Mouse (Mus musculus) lung, embryonic 15.5 days (tissue): ENCODE measurements at regions not wholly inside any gene's neighbourhood (a gene's known extent, or its start where the extent isn't known, plus 50 kb on each side); places are given as distances from the start of the nearest gene placed in this dataset.
A peak's percentile ranks its signal among the peaks of the same experiment; 100 is the strongest.

Source experiments
- ATAC-seq: fragments of 200-750 bp; cut with Nextera tagmentation; 2 replicates; pipeline ENCODE4 v1.8.0; 2017; ENCODE audit warnings: moderate number of reproducible peaks, borderline replicate concordance; ENCODE audit not compliant: low FRiP score, low TSS enrichment; ENCODE audit errors: extremely low read depth
- H3K27ac ChIP-seq: fragments of 300-500 bp; sonication (generic); 2 replicates; pipeline ENCODE4 v1.5.1; 2015; ENCODE audit warnings: moderate library complexity, mild to moderate bottlenecking, inconsistent platforms
- H3K27me3 ChIP-seq: fragments of 300-500 bp; sonication (generic); 2 replicates; pipeline ENCODE4 v1.6.1; 2015; ENCODE audit warnings: inconsistent platforms
- H3K36me3 ChIP-seq: fragments of 300-500 bp; sonication (generic); 2 replicates; pipeline ENCODE4 v1.6.1; 2015; ENCODE audit warnings: inconsistent platforms
- H3K4me1 ChIP-seq: fragments of 300-500 bp; sonication (generic); 2 replicates; pipeline ENCODE4 v1.6.1; 2015; ENCODE audit warnings: inconsistent platforms
- H3K4me2 ChIP-seq: fragments of 300-500 bp; sonication (generic); 2 replicates; pipeline ENCODE4 v1.6.1; 2015; ENCODE audit warnings: inconsistent platforms, mild to moderate bottlenecking, moderate library complexity
- H3K4me3 ChIP-seq: fragments of 300-500 bp; sonication (generic); 2 replicates; pipeline ENCODE4 v1.5.1; 2015; ENCODE audit warnings: mild to moderate bottlenecking, inconsistent platforms
- H3K9ac ChIP-seq: fragments of 300-500 bp; sonication (generic); 2 replicates; pipeline ENCODE4 v1.6.1; 2015; ENCODE audit warnings: inconsistent platforms
- H3K9me3 ChIP-seq: fragments of 300-500 bp; sonication (generic); 2 replicates; pipeline ENCODE4 v1.6.1; 2016; ENCODE audit warnings: inconsistent platforms
- WGBS: fragments of 180-500 bp; shearing (Covaris S2); methylation state at CpG from one replicate; pipeline ENCODE4 v1.1.7; 2015; 5-methylcytosine and 5-hydroxymethylcytosine counted together

GRCm38 (mm10) chr9:35328503-35328902, 60.8 kb downstream of the Rpusd4 start:
- no peak overlapping the region for H3K4me2 ChIP-seq
- H3K27me3 ChIP-seq: peaks cover 25% of the 10 kb centered on the region
- ATAC-seq: no peak
- WGBS: 31% methylated on average over 6 of the region's 6 CpGs
- H3K27ac ChIP-seq: no peak overlapping the region
- H3K9ac ChIP-seq: no peak overlapping the region
- no peaks in the 10 kb centered on the region for H3K36me3 ChIP-seq
- peaks cover 62% of the 10 kb centered on the region for H3K4me1 ChIP-seq
- no peak overlapping the region for H3K4me3 ChIP-seq
- H3K9me3 ChIP-seq: no peaks in the 10 kb centered on the region

GRCm38 (mm10) chr9:35330386-35330785, 62.7 kb downstream of the Rpusd4 start:
- Histone ChIP-seq H3K27me3 (peaks cover 30% of the 10 kb centered on the region), H3K36me3 (no peaks in the 10 kb centered on the region), H3K9ac (no peak overlapping the region), H3K27ac (peak overlapping the region; percentile 92), H3K9me3 (no peaks in the 10 kb centered on the region), H3K4me2 (no peak overlapping the region), H3K4me3 (no peak overlapping the region), H3K4me1 (peaks cover 68% of the 10 kb centered on the region)
- WGBS: 81% methylated on average over 2 of the region's 2 CpGs
- no peak for ATAC-seq

- Histone ChIP-seq H3K9me3 (no peaks in the 10 kb centered on the region), H3K27me3 (peaks cover 30% of the 10 kb centered on the region), H3K27ac (peak overlapping the region; percentile 92), H3K36me3 (no peaks in the 10 kb centered on the region), H3K4me2 (no peak overlapping the region), H3K4me1 (peaks cover 76% of the 10 kb centered on the region), H3K4me3 (no peak overlapping the region), H3K9ac (no peak overlapping the region)
- ATAC-seq: peak; percentile 17; the same call in 1 of the 2 replicates
- WGBS: 44% methylated on average over 7 of the region's 7 CpGs
Observed at GRCm38 (mm10) chr9:35331241-35331680, 63.6 kb downstream of the Rpusd4 start.

DNA sequence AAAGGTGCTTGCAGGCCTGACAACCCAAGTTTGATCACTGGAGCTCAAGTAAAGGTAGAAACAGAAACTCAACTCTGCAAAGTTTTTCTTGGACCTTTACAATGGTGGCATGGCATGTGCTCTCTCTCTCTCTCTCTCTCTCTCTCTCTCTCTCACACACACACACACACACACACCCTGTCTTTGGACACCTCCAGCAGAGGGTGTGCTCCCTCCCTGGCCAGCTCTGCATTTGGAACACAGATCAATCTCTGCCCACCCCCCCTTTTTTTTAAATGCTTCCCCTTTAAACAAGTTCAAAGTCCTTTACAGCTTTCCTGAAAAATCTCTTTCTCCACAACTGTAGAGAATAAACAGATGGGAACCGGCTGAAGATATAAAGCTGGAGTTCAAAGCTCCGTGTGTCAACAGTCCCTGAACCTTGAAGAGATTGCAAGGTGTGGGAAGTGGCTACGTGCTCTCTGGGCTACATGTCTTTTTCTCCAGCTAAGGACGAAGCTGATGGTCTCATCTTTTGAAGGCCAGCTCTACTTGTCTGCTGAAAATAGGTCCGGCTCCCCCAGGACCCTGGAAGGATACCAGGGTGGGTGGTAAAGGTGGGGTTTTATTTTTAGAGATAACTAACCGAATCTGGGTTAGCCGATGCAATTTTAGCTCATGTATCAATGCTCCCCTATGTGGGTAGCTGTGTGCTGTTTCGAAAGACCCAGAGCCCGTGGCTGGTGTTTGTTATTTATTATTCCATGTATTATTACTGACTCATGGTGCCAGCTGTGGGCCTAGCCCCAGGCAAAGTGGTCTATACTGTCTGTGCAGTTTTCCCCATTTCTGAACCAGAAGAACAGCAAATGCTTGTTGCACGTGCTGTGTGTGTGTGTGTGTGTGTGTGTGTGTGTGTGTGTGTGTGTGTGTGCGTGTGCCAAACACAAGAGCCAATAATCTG, 65.3 kb downstream of the Rpusd4 start:
- H3K4me3 ChIP-seq: no peak overlapping the region
- H3K27ac ChIP-seq: peak overlapping the region; percentile 92
- no peak overlapping the region for H3K4me2 ChIP-seq
- H3K4me1 ChIP-seq: peaks cover 82% of the 10 kb centered on the region
- no peak overlapping the region for H3K9ac ChIP-seq
- H3K27me3 ChIP-seq: peaks cover 26% of the 10 kb centered on the region
- no peaks in the 10 kb centered on the region for H3K36me3 ChIP-seq
- ATAC-seq: no peak
- H3K9me3 ChIP-seq: no peaks in the 10 kb centered on the region
- WGBS: 32% methylated on average over 11 of the region's 11 CpGs

GRCm38 (mm10) chr9:35333631-35334005, 66.0 kb downstream of the Rpusd4 start:
- Histone ChIP-seq H3K9me3 (no peaks in the 10 kb centered on the region), H3K4me1 (peaks cover 84% of the 10 kb centered on the region)
- 52% methylated on average over 8 of the region's 8 CpGs for WGBS

GRCm38 (mm10) chr9:35334536-35334935, 66.9 kb downstream of the Rpusd4 start:
- Histone ChIP-seq H3K4me2 (no peak overlapping the region), H3K9ac (no peak overlapping the region), H3K27ac (peak overlapping the region; percentile 92), H3K27me3 (peaks cover 30% of the 10 kb centered on the region), H3K9me3 (no peaks in the 10 kb centered on the region), H3K4me3 (no peak overlapping the region), H3K4me1 (peaks cover 85% of the 10 kb centered on the region), H3K36me3 (no peaks in the 10 kb centered on the region)
- ATAC-seq: no peak
- WGBS: 46% methylated on average over 5 of the region's 5 CpGs

More at GRCm38 (mm10) chr9:35333631-35334005, 66.0 kb downstream of the Rpusd4 start:
- Histone ChIP-seq H3K36me3 (no peaks in the 10 kb centered on the region), H3K4me2 (no peak overlapping the region), H3K4me3 (no peak overlapping the region), H3K27ac (peak overlapping the region; percentile 92), H3K27me3 (peaks cover 30% of the 10 kb centered on the region), H3K9ac (no peak overlapping the region)
- no peak; the same call in 1 of the 2 replicates for ATAC-seq

GRCm38 (mm10) chr9:35335181-35335580, 67.5 kb downstream of the Rpusd4 start:
- Histone ChIP-seq H3K27me3 (peaks cover 30% of the 10 kb centered on the region), H3K4me2 (peak overlapping the region; percentile 33; the same call in 1 of the 2 replicates), H3K9me3 (no peaks in the 10 kb centered on the region), H3K36me3 (no peaks in the 10 kb centered on the region), H3K27ac (peak overlapping the region; percentile 92), H3K4me3 (no peak overlapping the region), H3K4me1 (peaks cover 88% of the 10 kb centered on the region), H3K9ac (no peak overlapping the region)
- ATAC-seq: 0 out of 2 replicates have a peak, but pooled peaks have one; percentile 16
- 31% methylated on average over 3 of the region's 3 CpGs for WGBS

DNA sequence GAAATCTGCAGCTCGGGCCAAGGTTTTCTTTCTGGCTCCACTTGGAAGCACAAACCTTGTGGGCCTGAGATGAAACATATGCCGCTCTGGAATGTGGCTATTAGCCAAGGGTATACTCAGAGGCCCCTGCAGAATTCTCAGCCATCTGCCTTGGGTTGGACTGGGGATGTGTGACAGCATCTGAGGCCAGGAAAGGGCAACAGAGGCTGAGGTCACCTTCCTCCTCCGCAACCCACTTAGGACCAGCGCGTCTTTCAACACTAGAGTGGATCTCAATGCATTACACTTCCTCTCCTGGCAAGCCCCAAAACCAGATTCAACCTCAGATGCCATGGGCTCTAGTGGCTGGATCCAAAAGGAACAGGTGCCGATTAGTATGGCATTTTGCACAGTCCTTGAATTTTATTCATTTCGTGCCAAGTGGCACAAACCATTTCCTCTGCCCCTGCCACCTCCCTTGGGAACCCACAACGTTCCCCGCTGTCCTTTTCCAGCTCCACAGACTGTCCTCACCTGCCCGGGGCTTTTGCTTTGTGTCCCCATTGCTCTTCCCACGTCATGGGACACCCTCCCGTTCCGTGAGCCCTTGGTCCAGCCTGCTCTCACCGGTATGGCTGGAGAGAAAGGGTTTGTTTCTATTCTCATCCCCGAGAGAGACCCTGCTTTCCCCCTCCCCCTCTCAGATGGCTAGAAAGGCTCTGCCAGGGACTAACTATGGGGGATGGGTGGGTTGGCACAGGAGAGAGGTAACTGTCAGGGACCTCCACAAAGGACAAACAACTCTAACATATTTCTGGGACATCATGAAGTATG, 68.4 kb downstream of the Rpusd4 start:
- no peaks in the 10 kb centered on the region for H3K9me3 ChIP-seq
- H3K9ac ChIP-seq: no peak overlapping the region
- peak overlapping the region; percentile 33 for H3K4me2 ChIP-seq
- H3K27ac ChIP-seq: peak overlapping the region; percentile 92
- peak; percentile 71 for ATAC-seq
- peaks cover 89% of the 10 kb centered on the region for H3K4me1 ChIP-seq
- WGBS: 31% methylated on average over 15 of the region's 15 CpGs
- peaks cover 21% of the 10 kb centered on the region for H3K27me3 ChIP-seq
- H3K36me3 ChIP-seq: no peaks in the 10 kb centered on the region
- H3K4me3 ChIP-seq: no peak overlapping the region

DNA sequence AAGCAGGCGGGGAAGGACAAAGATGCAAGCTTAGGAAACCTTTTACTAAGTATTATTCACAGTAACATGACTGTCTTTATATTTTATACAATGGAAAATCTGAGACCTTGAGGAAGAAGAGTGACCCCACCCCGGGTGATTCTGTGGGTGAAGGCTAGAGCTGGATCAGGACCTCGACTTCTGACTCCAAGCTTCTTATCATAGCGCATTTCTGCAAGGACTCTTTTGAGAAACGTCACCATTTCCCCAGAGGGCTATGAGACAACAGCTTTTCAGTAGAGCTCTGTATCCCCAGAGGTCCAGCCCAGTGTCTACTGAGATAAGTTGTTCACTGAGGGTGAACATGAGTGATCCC, 69.0 kb downstream of the Rpusd4 start:
- H3K27ac ChIP-seq: peak overlapping the region; percentile 92
- no peaks in the 10 kb centered on the region for H3K9me3 ChIP-seq
- ATAC-seq: no peak
- H3K4me3 ChIP-seq: no peak overlapping the region
- H3K27me3 ChIP-seq: peaks cover 16% of the 10 kb centered on the region; the same call in 1 of the 2 replicates
- no peak overlapping the region for H3K4me2 ChIP-seq
- H3K4me1 ChIP-seq: peaks cover 88% of the 10 kb centered on the region
- no peaks in the 10 kb centered on the region for H3K36me3 ChIP-seq
- WGBS: 56% methylated on average over 5 of the region's 5 CpGs
- H3K9ac ChIP-seq: no peak overlapping the region

DNA sequence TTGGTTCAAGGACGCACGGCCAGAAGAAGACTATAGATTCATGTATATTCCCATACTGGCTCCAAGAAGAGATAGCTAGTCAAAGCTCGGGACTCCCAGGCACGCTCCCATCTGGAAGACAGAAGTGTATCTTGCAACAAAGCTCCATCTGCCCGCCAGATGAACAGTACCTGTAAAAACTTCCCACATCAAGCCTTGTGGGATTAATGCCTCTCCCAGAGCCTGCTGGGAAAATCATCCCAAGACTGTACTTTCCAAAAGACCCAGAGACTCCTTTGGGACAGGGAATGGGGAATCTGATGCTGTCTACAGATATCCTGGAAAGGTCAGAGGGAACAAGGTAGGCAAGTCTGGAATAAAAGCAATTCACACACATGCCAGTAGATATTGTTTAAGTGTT, 71.2 kb downstream of the Rpusd4 start:
- no peak for ATAC-seq
- Histone ChIP-seq H3K27me3 (peaks cover 12% of the 10 kb centered on the region; the same call in 1 of the 2 replicates), H3K27ac (peak overlapping the region; percentile 41; the same call in 1 of the 2 replicates), H3K9me3 (no peaks in the 10 kb centered on the region), H3K4me3 (no peak overlapping the region), H3K9ac (no peak overlapping the region), H3K36me3 (no peaks in the 10 kb centered on the region), H3K4me1 (peaks cover 84% of the 10 kb centered on the region), H3K4me2 (no peak overlapping the region)
- WGBS: 84% methylated on average over 5 of the region's 5 CpGs

DNA sequence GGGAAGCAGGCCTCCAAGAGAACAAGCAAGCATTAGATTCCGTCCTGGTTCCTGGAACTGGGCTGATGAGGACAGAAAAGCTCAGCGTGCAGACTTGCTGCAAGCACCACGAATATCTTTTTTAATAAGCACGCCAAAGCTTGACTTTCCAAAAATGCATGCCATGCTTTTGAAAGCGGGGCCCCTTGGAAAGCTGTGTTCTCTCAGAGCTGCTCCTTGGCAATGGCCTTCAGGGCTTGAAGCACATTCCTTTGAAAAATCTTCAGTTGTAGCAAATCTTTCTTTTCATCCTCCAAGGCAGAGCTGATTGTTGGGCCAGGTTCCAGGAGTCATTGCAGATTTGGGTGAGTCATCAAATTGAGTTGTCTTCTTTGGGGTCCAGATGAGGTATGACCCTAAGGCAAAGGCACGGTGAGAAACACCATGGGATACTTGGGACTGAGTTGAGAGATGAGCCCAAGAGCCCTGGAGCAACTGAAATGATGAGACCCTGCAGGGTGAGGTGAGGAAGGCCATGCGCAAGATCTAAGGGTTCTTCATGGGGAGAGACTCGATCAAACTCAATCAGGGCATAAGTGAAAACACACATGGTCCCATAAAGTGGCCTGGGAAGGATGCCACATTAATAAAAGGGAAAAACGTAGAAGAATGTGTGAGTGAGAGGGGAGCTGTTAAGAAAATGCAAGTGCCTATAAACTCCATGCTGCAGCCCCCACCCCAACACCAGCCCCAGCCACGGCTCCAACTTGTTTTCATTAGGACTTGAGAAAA, 72.0 kb downstream of the Rpusd4 start:
- WGBS: 60% methylated on average over 10 of the region's 10 CpGs
- H3K27me3 ChIP-seq: peaks cover 7% of the 10 kb centered on the region; the same call in 1 of the 2 replicates
- H3K4me3 ChIP-seq: no peak overlapping the region
- no peak for ATAC-seq
- H3K4me1 ChIP-seq: peaks cover 83% of the 10 kb centered on the region
- no peak overlapping the region for H3K9ac ChIP-seq
- H3K4me2 ChIP-seq: no peak overlapping the region
- peak overlapping the region; percentile 41; the same call in 1 of the 2 replicates for H3K27ac ChIP-seq
- no peaks in the 10 kb centered on the region for H3K9me3 ChIP-seq
- H3K36me3 ChIP-seq: no peaks in the 10 kb centered on the region
